Mouse (Mus musculus): ENCODE measurements around the gene Bnc2.

DNA sequence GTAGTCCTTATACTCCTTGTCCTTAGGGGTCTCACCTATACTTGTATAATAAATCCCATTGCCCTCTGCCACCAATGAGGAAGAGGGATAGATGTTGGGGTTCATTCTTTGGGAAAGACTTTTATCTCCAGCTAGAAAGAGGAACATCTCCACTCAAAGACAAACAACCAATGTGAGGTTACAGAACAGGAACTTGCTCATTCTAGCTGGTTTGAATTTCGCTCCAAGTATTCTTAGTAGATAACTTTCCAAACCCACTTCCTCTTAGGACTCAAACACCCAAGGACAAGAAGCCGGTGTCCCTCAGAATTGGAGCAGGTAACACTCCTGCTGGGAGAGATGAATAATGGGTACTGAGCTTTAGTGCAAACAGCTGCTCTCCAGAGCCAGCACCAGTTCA lies 315.1 kb downstream of the Bnc2 start:
- TF ChIP-seq CTCF (IDR thresholded peaks at IDR 0.05; ENCODE audit: control insufficient read depth, insufficient read depth, low read length) (no peak), POLR2A (IDR thresholded peaks at IDR 0.05; ENCODE audit: borderline replicate concordance, control insufficient read depth, low read depth, low read length) (no peak)
